Mouse (Mus musculus) MEL (cell line): ENCODE measurements around the gene Gpx3. TPM values are rescaled to one million over a fixed set of nuclear protein-coding genes. Genes with fewer than 3 reads are reported as not detected.
A peak's percentile ranks its signal among the peaks of the same experiment; 100 is the strongest.

Experiments used
- DNase-seq: peaks from one replicate; pipeline ENCODE4 v3.0.0; 2011; ENCODE audit warnings: low read depth, low spot score
- H3K27ac ChIP-seq: 2 replicates; pipeline ENCODE4 v1.5.1; 2012; ENCODE audit warnings: low read depth, mild to moderate bottlenecking, control low read depth, low read length, moderate library complexity; ENCODE audit not compliant: control insufficient read depth
- H3K27me3 ChIP-seq, 2 experiments: fragments of 150-350 bp in 1 of 2; sonication (generic) in 1 of 2; 2 replicates each; pipeline ENCODE4 v1.6.1; 2012; ENCODE audit warnings: low read length in 2 of 2, mild to moderate bottlenecking in 2 of 2, improper control_type of control experiment in 1 of 2, moderate library complexity in 1 of 2; ENCODE audit not compliant: insufficient read depth in 2 of 2, control insufficient read depth in 1 of 2
- H3K36me3 ChIP-seq, 2 experiments: 2 replicates each; pipeline ENCODE4 v1.6.1; 2012 to 2014; ENCODE audit warnings: low read length in 2 of 2, improper control_type of control experiment in 1 of 2, inconsistent platforms in 1 of 2, mild to moderate bottlenecking in 1 of 2; ENCODE audit not compliant: insufficient read depth in 2 of 2, control insufficient read depth in 1 of 2
- H3K4me1 ChIP-seq, 2 experiments: fragments of 150-350 bp in 1 of 2; sonication (generic) in 1 of 2; 2 replicates each; pipeline ENCODE4 v1.6.1; 2012; ENCODE audit warnings: low read length in 2 of 2, improper control_type of control experiment in 1 of 2, mild to moderate bottlenecking in 1 of 2; ENCODE audit not compliant: insufficient read depth in 2 of 2, control insufficient read depth in 1 of 2
- H3K4me3 ChIP-seq, 2 experiments: fragments of 150-350 bp in 1 of 2; sonication (generic) in 1 of 2; 2 replicates each; pipeline ENCODE4 v1.5.1; 2012; ENCODE audit warnings: low read depth in 2 of 2, low read length in 2 of 2, mild to moderate bottlenecking in 2 of 2, moderate library complexity in 2 of 2, control low read depth in 1 of 2, improper control_type of control experiment in 1 of 2; ENCODE audit not compliant: control insufficient read depth in 1 of 2, insufficient read depth in 1 of 2
- H3K79me2 ChIP-seq: 2 replicates; pipeline ENCODE4 v1.6.1; 2012; ENCODE audit warnings: mild to moderate bottlenecking, low read length, moderate library complexity; ENCODE audit not compliant: control insufficient read depth, poor library complexity, insufficient read depth
- H3K9ac ChIP-seq: 2 replicates; pipeline ENCODE4 v1.6.1; 2012; ENCODE audit warnings: low read depth, mild to moderate bottlenecking, control low read depth, low read length, moderate library complexity; ENCODE audit not compliant: control insufficient read depth, poor library complexity, severe bottlenecking
- H3K9me3 ChIP-seq: fragments of 150-350 bp; sonication (generic); replicated peaks from 2 replicates; pipeline ENCODE4 v1.6.1; 2012; ENCODE audit warnings: mild to moderate bottlenecking, low read length, improper control_type of control experiment, moderate library complexity; ENCODE audit not compliant: insufficient read depth
- CHD1 ChIP-seq: IDR thresholded peaks from 2 replicates; pipeline ENCODE4 v1.6.1; 2012; ENCODE audit warnings: low read depth, mild to moderate bottlenecking, inconsistent platforms, low read length, improper control_type of control experiment
- CTCF ChIP-seq, 3 experiments: IDR thresholded peaks in 2 of 3; conservative IDR thresholded peaks in 1 of 3; 2 replicates each; pipeline ENCODE4 v1.5.1; 2011 to 2012; ENCODE audit warnings: low read length in 3 of 3, low read depth in 2 of 3, mild to moderate bottlenecking in 2 of 3, improper control_type of control experiment in 1 of 3, inconsistent platforms in 1 of 3, mixed read lengths in 1 of 3, moderate library complexity in 1 of 3; ENCODE audit not compliant: control insufficient read depth in 1 of 3, insufficient read depth in 1 of 3, poor library complexity in 1 of 3, severe bottlenecking in 1 of 3
- ELF1 ChIP-seq: IDR thresholded peaks from 2 replicates; pipeline ENCODE4 v1.6.1; 2014; ENCODE audit warnings: low read depth, mild to moderate bottlenecking, inconsistent platforms, low read length, improper control_type of control experiment, moderate library complexity
- EP300 ChIP-seq, 2 experiments: IDR thresholded peaks; 2 replicates each; pipeline ENCODE4 v1.6.1; 2011; ENCODE audit warnings: improper control_type of control experiment in 2 of 2, low read length in 2 of 2, low read depth in 1 of 2, mild to moderate bottlenecking in 1 of 2
- ETS1 ChIP-seq: IDR thresholded peaks from 2 replicates; pipeline ENCODE4 v1.6.1; 2012; ENCODE audit warnings: low read depth, mild to moderate bottlenecking, inconsistent platforms, low read length, improper control_type of control experiment, moderate library complexity
- GATA1 ChIP-seq: IDR thresholded peaks from 2 replicates; pipeline ENCODE4 v1.6.1; 2011; ENCODE audit warnings: low read depth, low read length, improper control_type of control experiment
- JUND ChIP-seq: IDR thresholded peaks from 2 replicates; pipeline ENCODE4 v1.6.1; 2011; ENCODE audit warnings: low read depth, mild to moderate bottlenecking, improper control_type of control experiment, low read length
- KAT2A ChIP-seq: conservative IDR thresholded peaks from 2 replicates; pipeline ENCODE4 v1.6.1; 2012; ENCODE audit warnings: low read depth, low read length, improper control_type of control experiment, inconsistent platforms
- MAFK ChIP-seq: IDR thresholded peaks from 2 replicates; pipeline ENCODE4 v1.6.1; 2011; ENCODE audit warnings: low read depth, mild to moderate bottlenecking, low read length, improper control_type of control experiment, borderline replicate concordance
- MAX ChIP-seq: IDR thresholded peaks from 2 replicates; pipeline ENCODE4 v1.6.1; 2011; ENCODE audit warnings: low read length, improper control_type of control experiment
- MAZ ChIP-seq: IDR thresholded peaks from 2 replicates; pipeline ENCODE4 v1.6.1; 2012; ENCODE audit warnings: low read depth, mild to moderate bottlenecking, inconsistent platforms, low read length, improper control_type of control experiment
- MEF2A ChIP-seq: IDR thresholded peaks from 2 replicates; pipeline ENCODE4 v1.6.1; 2014; ENCODE audit warnings: low read depth, mild to moderate bottlenecking, inconsistent platforms, low read length, improper control_type of control experiment; ENCODE audit not compliant: poor library complexity, insufficient replicate concordance, severe bottlenecking; ENCODE audit errors: extremely low read depth
- MXI1 ChIP-seq: IDR thresholded peaks from 2 replicates; pipeline ENCODE4 v1.6.1; 2011; ENCODE audit warnings: mild to moderate bottlenecking, low read depth, low read length, improper control_type of control experiment
- MYC ChIP-seq: IDR thresholded peaks from 2 replicates; pipeline ENCODE4 v1.6.1; 2011; ENCODE audit warnings: low read depth, mild to moderate bottlenecking, low read length, improper control_type of control experiment, moderate library complexity
- NELFE ChIP-seq: IDR thresholded peaks from 2 replicates; pipeline ENCODE4 v1.6.1; 2011; ENCODE audit warnings: low read depth, low read length, improper control_type of control experiment
- NRF1 ChIP-seq: IDR thresholded peaks from 2 replicates; pipeline ENCODE4 v1.6.1; 2014; ENCODE audit warnings: low read depth, mild to moderate bottlenecking, inconsistent platforms, low read length, improper control_type of control experiment, moderate library complexity; ENCODE audit not compliant: poor library complexity, insufficient read depth, severe bottlenecking
- SIN3A ChIP-seq: IDR thresholded peaks from 2 replicates; pipeline ENCODE4 v1.6.1; 2012; ENCODE audit warnings: low read length, improper control_type of control experiment, inconsistent platforms
- SMC3 ChIP-seq: IDR thresholded peaks from 2 replicates; pipeline ENCODE4 v1.6.1; 2011; ENCODE audit warnings: low read depth, low read length, improper control_type of control experiment
- TCF12 ChIP-seq: IDR thresholded peaks from 2 replicates; pipeline ENCODE4 v1.6.1; 2014; ENCODE audit warnings: low read depth, mild to moderate bottlenecking, inconsistent platforms, low read length, improper control_type of control experiment, moderate library complexity
- UBTF ChIP-seq: IDR thresholded peaks from 2 replicates; pipeline ENCODE4 v1.6.1; 2012; ENCODE audit warnings: low read depth, mild to moderate bottlenecking, inconsistent platforms, low read length, improper control_type of control experiment, moderate library complexity, borderline replicate concordance; ENCODE audit not compliant: insufficient read depth
- USF1 ChIP-seq: IDR thresholded peaks from 2 replicates; pipeline ENCODE4 v1.6.1; 2014; ENCODE audit warnings: low read depth, mild to moderate bottlenecking, inconsistent platforms, low read length, improper control_type of control experiment, moderate library complexity
- ZC3H11A ChIP-seq: IDR thresholded peaks from 2 replicates; pipeline ENCODE4 v1.6.1; 2012; ENCODE audit warnings: low read depth, mild to moderate bottlenecking, inconsistent platforms, low read length, improper control_type of control experiment
- ZKSCAN1 ChIP-seq: IDR thresholded peaks from 2 replicates; pipeline ENCODE4 v1.6.1; 2012; ENCODE audit warnings: low read depth, mild to moderate bottlenecking, inconsistent platforms, low read length, improper control_type of control experiment, moderate library complexity
- ZMIZ1 ChIP-seq: IDR thresholded peaks from 2 replicates; pipeline ENCODE4 v1.6.1; 2012; ENCODE audit warnings: low read depth, mild to moderate bottlenecking, inconsistent platforms, low read length, improper control_type of control experiment, moderate library complexity
- polyA plus RNA-seq, 2 experiments: library from polyadenylated mRNA; stranded (reverse) in 1 of 2; unstranded in 1 of 2; fragments of >175 nt in 1 of 2; fragments of >200 nt in 1 of 2; gene quantifications; 2 replicates each; pipeline versions ENCODE4 v1.2.1 to v1.2.4; 2012; ENCODE audit warnings: low replicate concordance in 2 of 2, low read depth in 1 of 2; ENCODE audit not compliant: insufficient read length in 2 of 2, insufficient read depth in 1 of 2, missing spikeins in 1 of 2
- total RNA-seq: library from RNA; depleted of rRNA; stranded (reverse); fragments of 300-350 nt; gene quantifications from 2 replicates; pipeline ENCODE4 v1.2.3, GENCODE M21; 2012

The Gpx3 gene
- total and polyA plus RNA-seq, 3 experiments, result 0.12 to 0.15 TPM; not detected in 1

- peak overlapping the region; percentile 65 to 81 for H3K4me3 ChIP-seq
- H3K36me3 ChIP-seq, result peaks cover 2 to 28% of the 10 kb centered on the region in 2 experiments; a peak in 3 of 4 replicates
- TF ChIP-seq MYC (peak; percentile 64; the same call in 1 of the 2 replicates), JUND (no peak), USF1 (no peak), MXI1 (no peak), NRF1 (no peak), ETS1 (peak; percentile 12; the same call in 1 of the 2 replicates), UBTF (no peak), TCF12 (no peak), ZKSCAN1 (no peak), ELF1 (no peak), MAX (peak; percentile 65; the same call in 1 of the 2 replicates), SIN3A (peak; percentile 43; the same call in 1 of the 2 replicates)
- H3K79me2 ChIP-seq, result peaks cover 21% of the 10 kb centered on the region
- peak overlapping the region; percentile 69 for H3K9ac ChIP-seq
- DNase-seq, result peak; percentile 78
- peak overlapping the region; percentile 70 for H3K27ac ChIP-seq
- H3K4me1 ChIP-seq, result peaks cover 7 to 27% of the 10 kb centered on the region in 2 experiments
- H3K9me3 ChIP-seq, result no peaks in the 10 kb centered on the region
- H3K27me3 ChIP-seq, result no peaks in the 10 kb centered on the region
Observed at GRCm38 (mm10) chr11:54865330-54866085, 36.7 kb upstream of the Gpx3 start.

GRCm38 (mm10) chr11:54866119-54867048 is 35.9 kb upstream of the Gpx3 start, which contains the start of gene Hint1:
TSS of gene Hint1 (plus strand) at chr11:54866383.
- Histone ChIP-seq H3K9ac (peak within 1 kb of the TSS; percentile 89), H3K4me3 (peak within 1 kb of the TSS; percentile 69 to 81), H3K4me1 (peaks cover 7 to 26% of the 10 kb centered on the region in 2 experiments), H3K9me3 (no peaks in the 10 kb centered on the region), H3K79me2 (peaks cover 21% of the 10 kb centered on the region), H3K27ac (peak within 1 kb of the TSS; percentile 89), H3K36me3 (peaks cover 6 to 28% of the 10 kb centered on the region in 2 experiments), H3K27me3 (no peaks in the 10 kb centered on the region)
- peak; percentile 97 for DNase-seq
- TF ChIP-seq MAZ (peak; percentile 78; the same call in 1 of the 2 replicates), KAT2A (no peak; the same call in 1 of the 2 replicates), NELFE (peak; percentile 99), MEF2A (no peak), CTCF (IDR thresholded peaks at IDR 0.05 in 2 of 3, conservative IDR thresholded peaks at IDR 0.05 in 1 of 3; ENCODE audit: control insufficient read depth in 1 of 3, insufficient read depth in 1 of 3, low read depth in 2 of 3, low read length in 3 of 3, poor library complexity in 1 of 3, severe bottlenecking in 1 of 3) (peak in 2 of 3 experiments; percentile 21 to 39; a peak in 4 of 6 replicates), ZC3H11A (no peak), SMC3 (no peak; the same call in 1 of the 2 replicates), CHD1 (no peak; the same call in 1 of the 2 replicates), ZMIZ1 (peak; percentile 98), USF1 (no peak), MAFK (no peak), ELF1 (no peak), UBTF (peak; percentile 29; the same call in 1 of the 2 replicates), NRF1 (peak; percentile 99), MYC (peak; percentile 70; the same call in 1 of the 2 replicates), TCF12 (peak; percentile 64; the same call in 1 of the 2 replicates), SIN3A (peak; percentile 35), MXI1 (no peak; the same call in none of the 2 replicates), ETS1 (peak; percentile 7; the same call in 1 of the 2 replicates), GATA1 (peak; percentile 77), EP300 (IDR thresholded peaks at IDR 0.05; ENCODE audit: low read depth in 1 of 2, low read length in 2 of 2) (no peak)
